Mouse (Mus musculus): ENCODE measurements at regions not wholly inside any gene's neighbourhood (a gene's known extent, or its start where the extent isn't known, plus 50 kb on each side); places are given as distances from the start of the nearest gene placed in this dataset.

- no peak overlapping the region for H3K4me3 ChIP-seq (ENCODE audit: low read depth, low read length)
- ATAC-seq (ENCODE audit: insufficient number of reproducible peaks, low FRiP score, low TSS enrichment, low read depth): no peak
- no peak overlapping the region for H3K27ac ChIP-seq (replicated peaks; ENCODE audit: low read depth, low read length)
- H3K9me3 ChIP-seq (ENCODE audit: control insufficient read depth, low read length): no peaks in the 10 kb centered on the region
- no peak overlapping the region for H3K9ac ChIP-seq (ENCODE audit: low read length)
- H3K4me1 ChIP-seq (ENCODE audit: control insufficient read depth, insufficient read depth, low read length): no peaks in the 10 kb centered on the region
- H3K27me3 ChIP-seq (ENCODE audit: control insufficient read depth, insufficient read depth, low read length): no peaks in the 10 kb centered on the region
- no peak overlapping the region for H3K4me2 ChIP-seq (ENCODE audit: low read depth, severe bottlenecking)
- H3K36me3 ChIP-seq (ENCODE audit: control insufficient read depth, insufficient read depth, low read length): no peaks in the 10 kb centered on the region
- DNase-seq (ENCODE audit: low spot score): no peak
- 69% methylated on average over 4 of the region's 4 CpGs for WGBS
Measured at GRCm38 (mm10) chr3:9128407-9128806, 481.5 kb downstream of the Zfp704 start.

GRCm38 (mm10) chr3:9123079-9123478, 486.8 kb downstream of the Zfp704 start:
- Histone ChIP-seq H3K27ac (replicated peaks; ENCODE audit: low read depth, low read length) (no peak overlapping the region), H3K36me3 (ENCODE audit: control insufficient read depth, insufficient read depth, low read length) (no peaks in the 10 kb centered on the region), H3K4me1 (ENCODE audit: control insufficient read depth, insufficient read depth, low read length) (no peaks in the 10 kb centered on the region), H3K27me3 (ENCODE audit: control insufficient read depth, insufficient read depth, low read length) (no peaks in the 10 kb centered on the region), H3K4me3 (ENCODE audit: low read depth, low read length) (no peak overlapping the region), H3K9ac (ENCODE audit: low read length) (no peak overlapping the region), H3K9me3 (ENCODE audit: control insufficient read depth, low read length) (no peaks in the 10 kb centered on the region), H3K4me2 (ENCODE audit: low read depth, severe bottlenecking) (no peak overlapping the region)
- DNase-seq (ENCODE audit: low spot score) (no peak), ATAC-seq (ENCODE audit: insufficient number of reproducible peaks, low FRiP score, low TSS enrichment, low read depth) (no peak)
- 60% methylated on average over 5 of the region's 5 CpGs for WGBS

GRCm38 (mm10) chr3:9117913-9118312, 492.0 kb downstream of the Zfp704 start:
- no peaks in the 10 kb centered on the region for H3K4me1 ChIP-seq (ENCODE audit: control insufficient read depth, insufficient read depth, low read length)
- WGBS: 78% methylated on average over 3 of the region's 3 CpGs
- ATAC-seq (ENCODE audit: insufficient number of reproducible peaks, low FRiP score, low TSS enrichment, low read depth) (no peak), DNase-seq (ENCODE audit: low spot score) (no peak)
- no peak overlapping the region for H3K4me3 ChIP-seq (ENCODE audit: low read depth, low read length)
- no peaks in the 10 kb centered on the region for H3K27me3 ChIP-seq (ENCODE audit: control insufficient read depth, insufficient read depth, low read length)
- no peaks in the 10 kb centered on the region for H3K36me3 ChIP-seq (ENCODE audit: control insufficient read depth, insufficient read depth, low read length)
- no peak overlapping the region for H3K4me2 ChIP-seq (ENCODE audit: low read depth, severe bottlenecking)
- no peak overlapping the region for H3K27ac ChIP-seq (replicated peaks; ENCODE audit: low read depth, low read length)
- H3K9me3 ChIP-seq (ENCODE audit: control insufficient read depth, low read length): no peaks in the 10 kb centered on the region
- no peak overlapping the region for H3K9ac ChIP-seq (ENCODE audit: low read length)

GRCm38 (mm10) chr3:9113410-9113809, 496.5 kb downstream of the Zfp704 start:
- Histone ChIP-seq H3K4me3 (ENCODE audit: low read depth, low read length) (no peak overlapping the region), H3K36me3 (ENCODE audit: control insufficient read depth, insufficient read depth, low read length) (no peaks in the 10 kb centered on the region), H3K4me2 (ENCODE audit: low read depth, severe bottlenecking) (no peak overlapping the region), H3K4me1 (ENCODE audit: control insufficient read depth, insufficient read depth, low read length) (no peaks in the 10 kb centered on the region), H3K27ac (replicated peaks; ENCODE audit: low read depth, low read length) (no peak overlapping the region), H3K9me3 (ENCODE audit: control insufficient read depth, low read length) (no peaks in the 10 kb centered on the region), H3K27me3 (ENCODE audit: control insufficient read depth, insufficient read depth, low read length) (no peaks in the 10 kb centered on the region), H3K9ac (ENCODE audit: low read length) (no peak overlapping the region)
- ATAC-seq (ENCODE audit: insufficient number of reproducible peaks, low FRiP score, low TSS enrichment, low read depth) (no peak), DNase-seq (ENCODE audit: low spot score) (no peak)
- WGBS: 66% methylated on average over 5 of the region's 5 CpGs

GRCm38 (mm10) chr3:9110741-9111140, 499.1 kb downstream of the Zfp704 start:
- Histone ChIP-seq H3K9ac (ENCODE audit: low read length) (no peak overlapping the region), H3K36me3 (ENCODE audit: control insufficient read depth, insufficient read depth, low read length) (no peaks in the 10 kb centered on the region), H3K27ac (replicated peaks; ENCODE audit: low read depth, low read length) (no peak overlapping the region), H3K4me3 (ENCODE audit: low read depth, low read length) (no peak overlapping the region), H3K4me1 (ENCODE audit: control insufficient read depth, insufficient read depth, low read length) (no peaks in the 10 kb centered on the region), H3K9me3 (ENCODE audit: control insufficient read depth, low read length) (no peaks in the 10 kb centered on the region), H3K27me3 (ENCODE audit: control insufficient read depth, insufficient read depth, low read length) (no peaks in the 10 kb centered on the region), H3K4me2 (ENCODE audit: low read depth, severe bottlenecking) (no peak overlapping the region)
- 24% methylated on average over 11 of the region's 11 CpGs for WGBS
- no peak for ATAC-seq (ENCODE audit: insufficient number of reproducible peaks, low FRiP score, low TSS enrichment, low read depth)
- DNase-seq (ENCODE audit: low spot score): peak; percentile 48

GRCm38 (mm10) chr3:9109991-9110390, 499.9 kb downstream of the Zfp704 start:
- H3K9me3 ChIP-seq (ENCODE audit: control insufficient read depth, low read length): no peaks in the 10 kb centered on the region
- no peaks in the 10 kb centered on the region for H3K27me3 ChIP-seq (ENCODE audit: control insufficient read depth, insufficient read depth, low read length)
- ATAC-seq (ENCODE audit: insufficient number of reproducible peaks, low FRiP score, low TSS enrichment, low read depth) (no peak), DNase-seq (ENCODE audit: low spot score) (no peak)
- H3K36me3 ChIP-seq (ENCODE audit: control insufficient read depth, insufficient read depth, low read length): no peaks in the 10 kb centered on the region
- H3K9ac ChIP-seq (ENCODE audit: low read length): no peak overlapping the region
- H3K27ac ChIP-seq (replicated peaks; ENCODE audit: low read depth, low read length): no peak overlapping the region
- H3K4me2 ChIP-seq (ENCODE audit: low read depth, severe bottlenecking): no peak overlapping the region
- no peaks in the 10 kb centered on the region for H3K4me1 ChIP-seq (ENCODE audit: control insufficient read depth, insufficient read depth, low read length)
- 38% methylated on average over 8 of the region's 8 CpGs for WGBS
- H3K4me3 ChIP-seq (ENCODE audit: low read depth, low read length): no peak overlapping the region

GRCm38 (mm10) chr3:9109485-9109884, 500.4 kb downstream of the Zfp704 start:
- no peaks in the 10 kb centered on the region for H3K36me3 ChIP-seq (ENCODE audit: control insufficient read depth, insufficient read depth, low read length)
- no peak overlapping the region for H3K4me2 ChIP-seq (ENCODE audit: low read depth, severe bottlenecking)
- H3K9me3 ChIP-seq (ENCODE audit: control insufficient read depth, low read length): no peaks in the 10 kb centered on the region
- no peak overlapping the region for H3K4me3 ChIP-seq (ENCODE audit: low read depth, low read length)
- 91% methylated on average over 5 of the region's 5 CpGs for WGBS
- ATAC-seq (ENCODE audit: insufficient number of reproducible peaks, low FRiP score, low TSS enrichment, low read depth) (no peak), DNase-seq (ENCODE audit: low spot score) (no peak)
- H3K27me3 ChIP-seq (ENCODE audit: control insufficient read depth, insufficient read depth, low read length): no peaks in the 10 kb centered on the region
- no peak overlapping the region for H3K27ac ChIP-seq (replicated peaks; ENCODE audit: low read depth, low read length)
- H3K4me1 ChIP-seq (ENCODE audit: control insufficient read depth, insufficient read depth, low read length): no peaks in the 10 kb centered on the region
- no peak overlapping the region for H3K9ac ChIP-seq (ENCODE audit: low read length)

- ATAC-seq (ENCODE audit: insufficient number of reproducible peaks, low FRiP score, low TSS enrichment, low read depth): no peak
- H3K4me2 ChIP-seq (ENCODE audit: low read depth, severe bottlenecking): no peak overlapping the region
- H3K36me3 ChIP-seq (ENCODE audit: control insufficient read depth, insufficient read depth, low read length): no peaks in the 10 kb centered on the region
- no peak overlapping the region for H3K27ac ChIP-seq (replicated peaks; ENCODE audit: low read depth, low read length)
- H3K9me3 ChIP-seq (ENCODE audit: control insufficient read depth, low read length): no peaks in the 10 kb centered on the region
- no peak overlapping the region for H3K9ac ChIP-seq (ENCODE audit: low read length)
- H3K27me3 ChIP-seq (ENCODE audit: control insufficient read depth, insufficient read depth, low read length): no peaks in the 10 kb centered on the region
- DNase-seq (ENCODE audit: low spot score): no peak
- H3K4me3 ChIP-seq (ENCODE audit: low read depth, low read length): no peak overlapping the region
- no peaks in the 10 kb centered on the region for H3K4me1 ChIP-seq (ENCODE audit: control insufficient read depth, insufficient read depth, low read length)
- 82% methylated on average over 15 of the region's 15 CpGs for WGBS
Measured at GRCm38 (mm10) chr3:9107766-9108410, 502.0 kb downstream of the Zfp704 start.
